Mouse (Mus musculus) erythroblast, embryonic 14.5 days (primary cell): ENCODE data around the gene Zfp839. TPM values are rescaled to one million over a fixed set of nuclear protein-coding genes. Genes with fewer than 3 reads are reported as not detected.

ENCODE experiments used
- H3K27me3 ChIP-seq: 2 replicates; pipeline ENCODE4 v1.6.1; 2012; ENCODE audit warnings: inconsistent platforms; ENCODE audit not compliant: control insufficient read depth
- H3K36me3 ChIP-seq: 2 replicates; pipeline ENCODE4 v1.6.1; 2012; ENCODE audit warnings: mild to moderate bottlenecking, inconsistent platforms; ENCODE audit not compliant: control insufficient read depth
- H3K4me1 ChIP-seq: 2 replicates; pipeline ENCODE4 v1.6.1; 2012; ENCODE audit warnings: inconsistent platforms; ENCODE audit not compliant: control insufficient read depth
- H3K4me3 ChIP-seq: replicated peaks from 2 replicates; pipeline ENCODE3; 2012; ENCODE audit warnings: moderate library complexity, mild to moderate bottlenecking, inconsistent platforms
- H3K9me3 ChIP-seq: 2 replicates; pipeline ENCODE4 v1.6.1; 2012; ENCODE audit warnings: low read length, inconsistent platforms, mixed read lengths; ENCODE audit not compliant: control insufficient read depth
- GATA1 ChIP-seq: IDR thresholded peaks from 2 replicates; pipeline ENCODE4 v1.6.1; 2012; ENCODE audit warnings: low read length, inconsistent platforms, mixed read lengths
- TAL1 ChIP-seq: IDR thresholded peaks from 3 replicates; pipeline ENCODE4 v1.6.1; 2012; ENCODE audit warnings: low read length, inconsistent platforms, mixed read lengths
- polyA plus RNA-seq: library from polyadenylated mRNA; stranded (reverse); fragments of >175 nt; gene quantifications from 2 replicates; pipeline ENCODE4 v1.2.3, GENCODE M21; 2012

Zfp839 gene
- polyA plus RNA-seq, 1 experiment: 0.13 TPM

DNA sequence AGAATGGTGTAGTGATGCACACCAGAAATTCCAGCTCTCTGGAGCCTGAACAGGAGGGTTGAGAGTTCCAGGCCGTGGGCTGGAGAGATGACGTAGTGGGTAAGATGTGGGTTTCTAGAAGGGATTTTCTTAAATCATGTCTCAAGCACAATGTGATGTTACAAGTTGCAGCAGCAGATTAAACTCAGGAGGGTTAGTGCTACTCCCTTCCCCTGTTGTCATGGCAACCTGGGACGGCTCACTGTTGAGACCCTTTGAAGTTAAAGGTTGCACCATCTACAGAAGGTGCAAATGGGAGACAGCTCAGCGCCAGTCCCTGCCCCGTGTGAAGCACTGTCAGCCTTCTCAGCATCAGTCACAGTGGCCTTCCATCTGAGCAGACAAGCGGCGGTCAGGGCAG lies 11.2 kb downstream of the Zfp839 start:
- H3K4me3 ChIP-seq: no peak overlapping the region
- peaks cover 16% of the 10 kb centered on the region for H3K36me3 ChIP-seq

DNA sequence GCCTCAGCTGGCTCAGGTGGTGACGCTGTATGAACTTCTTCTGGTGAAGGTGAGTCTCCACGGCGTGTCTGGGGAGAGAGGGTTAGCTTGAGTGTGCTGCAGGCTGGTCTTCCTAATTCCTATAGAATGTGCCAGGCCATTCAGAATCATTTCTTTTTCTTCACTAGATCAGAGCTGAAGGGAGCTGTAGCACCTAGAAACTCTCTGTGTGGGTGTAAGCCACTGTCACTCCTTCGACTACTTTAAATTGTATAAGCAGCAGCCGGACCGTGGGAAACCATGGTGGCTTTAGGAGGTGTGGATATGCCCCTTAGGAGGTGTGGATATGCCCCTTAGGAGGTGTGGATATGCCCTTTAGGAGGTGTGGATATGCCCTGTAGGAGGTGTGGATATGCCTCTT lies 14.0 kb downstream of the Zfp839 start:
- Histone ChIP-seq H3K4me3 (no peak overlapping the region), H3K9me3 (no peaks in the 10 kb centered on the region), H3K27me3 (no peaks in the 10 kb centered on the region), H3K36me3 (peaks cover 31% of the 10 kb centered on the region), H3K4me1 (peaks cover 19% of the 10 kb centered on the region)
- TF ChIP-seq GATA1 (no peak), TAL1 (no peak)

More for the DNA sequence above, 11.2 kb downstream of the Zfp839 start:
- H3K9me3 ChIP-seq: no peaks in the 10 kb centered on the region
- H3K27me3 ChIP-seq: no peaks in the 10 kb centered on the region
- H3K4me1 ChIP-seq: peaks cover 14% of the 10 kb centered on the region
- TF ChIP-seq TAL1 (no peak), GATA1 (no peak)

DNA sequence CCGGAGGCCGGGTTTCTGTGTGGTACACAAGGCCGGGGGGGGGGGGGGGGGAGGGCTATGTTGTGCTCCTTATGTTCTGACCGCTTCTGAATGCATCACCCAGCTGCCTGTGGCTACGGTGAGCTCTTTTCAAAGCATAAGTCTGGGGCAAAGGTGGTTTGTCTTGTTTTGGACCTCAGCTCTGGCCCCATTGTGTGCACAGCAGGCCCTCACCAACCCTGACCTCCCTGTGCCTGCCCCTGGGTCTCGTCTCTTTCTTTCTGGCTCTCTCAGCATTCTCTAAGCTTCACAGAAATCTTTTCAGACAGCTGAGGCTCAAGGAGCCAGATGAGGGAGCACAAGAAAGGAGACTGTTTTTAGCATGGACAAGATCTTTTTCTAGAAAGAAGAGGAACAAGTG lies 15.5 kb downstream of the Zfp839 start:
- no peaks in the 10 kb centered on the region for H3K9me3 ChIP-seq
- no peak overlapping the region for H3K4me3 ChIP-seq
- peaks cover 39% of the 10 kb centered on the region for H3K36me3 ChIP-seq
- H3K4me1 ChIP-seq: peaks cover 29% of the 10 kb centered on the region
- no peaks in the 10 kb centered on the region for H3K27me3 ChIP-seq
- TF ChIP-seq GATA1 (no peak), TAL1 (no peak)

DNA sequence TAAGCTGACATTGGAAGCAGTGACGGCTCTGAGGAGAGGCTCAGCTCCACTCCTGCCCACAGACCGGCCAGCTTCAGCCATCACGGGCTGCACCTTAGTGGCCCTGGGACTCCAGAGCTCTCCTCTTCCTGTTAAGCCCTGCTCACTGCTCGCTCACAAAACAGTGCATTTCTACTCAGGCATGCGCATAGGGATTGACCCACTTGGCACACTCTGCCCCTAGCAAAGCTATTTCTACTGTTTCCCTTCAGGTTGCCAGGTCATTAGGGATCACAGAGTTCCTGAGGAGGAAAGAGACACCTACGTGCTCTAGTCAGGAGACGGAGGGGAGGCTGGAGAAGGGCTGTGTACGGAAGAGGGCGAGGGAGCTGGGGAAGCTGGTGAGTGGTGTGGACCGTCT lies 15.9 kb downstream of the Zfp839 start:
- TF ChIP-seq GATA1 (no peak), TAL1 (no peak)
- H3K27me3 ChIP-seq: no peaks in the 10 kb centered on the region
- H3K4me3 ChIP-seq: no peak overlapping the region
- peaks cover 31% of the 10 kb centered on the region for H3K4me1 ChIP-seq
- H3K9me3 ChIP-seq: no peaks in the 10 kb centered on the region
- H3K36me3 ChIP-seq: peaks cover 41% of the 10 kb centered on the region

DNA sequence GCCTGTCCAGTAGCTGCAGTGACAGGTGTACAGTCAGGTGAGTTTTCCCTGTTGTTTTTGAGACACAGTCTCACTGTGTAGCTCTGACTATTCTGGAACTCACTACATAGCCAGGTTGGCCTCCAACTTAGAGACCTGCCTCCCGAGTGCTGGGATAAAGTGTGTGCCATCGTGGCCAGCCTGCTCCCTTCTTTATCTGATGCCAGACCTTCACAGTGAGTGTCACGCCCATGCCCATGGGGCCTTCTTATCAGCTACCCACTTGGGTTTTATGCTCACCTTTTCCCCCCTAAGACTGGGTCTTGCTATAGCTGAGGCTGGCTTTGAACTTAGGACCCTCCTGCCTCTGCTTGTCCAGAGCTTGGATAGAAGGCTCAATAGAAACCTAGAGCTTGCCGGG lies 20.1 kb downstream of the Zfp839 start:
- H3K9me3 ChIP-seq: no peaks in the 10 kb centered on the region
- peak; percentile 93 for TF ChIP-seq GATA1
- TF ChIP-seq TAL1: no peak
- peaks cover 73% of the 10 kb centered on the region for H3K36me3 ChIP-seq
- H3K4me1 ChIP-seq: peaks cover 30% of the 10 kb centered on the region
- H3K27me3 ChIP-seq: no peaks in the 10 kb centered on the region
- peak overlapping the region; percentile 31 for H3K4me3 ChIP-seq

DNA sequence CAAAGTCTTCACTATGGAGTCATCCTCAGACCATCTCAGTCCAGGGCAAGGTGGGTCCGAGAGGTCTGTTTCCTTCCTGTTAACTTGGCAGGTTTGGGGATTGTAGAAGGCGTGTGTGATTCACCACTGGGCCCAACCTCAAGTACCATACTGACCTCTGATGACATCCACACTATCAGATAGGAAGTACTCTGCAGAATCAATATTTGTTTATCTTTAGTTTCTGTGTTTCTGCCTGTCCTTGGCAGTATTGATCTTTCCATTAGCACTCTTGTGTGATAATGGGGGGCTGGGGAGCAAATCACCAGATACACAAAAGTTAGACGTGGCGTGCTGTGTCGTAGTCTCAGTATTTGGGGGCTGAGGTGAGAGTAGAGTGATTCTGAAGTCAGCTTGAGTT lies 21.2 kb downstream of the Zfp839 start:
- Histone ChIP-seq H3K27me3 (no peaks in the 10 kb centered on the region), H3K36me3 (peaks cover 80% of the 10 kb centered on the region), H3K4me3 (no peak overlapping the region), H3K4me1 (peaks cover 29% of the 10 kb centered on the region), H3K9me3 (no peaks in the 10 kb centered on the region)
- no peak for TF ChIP-seq TAL1
- no peak for TF ChIP-seq GATA1

DNA sequence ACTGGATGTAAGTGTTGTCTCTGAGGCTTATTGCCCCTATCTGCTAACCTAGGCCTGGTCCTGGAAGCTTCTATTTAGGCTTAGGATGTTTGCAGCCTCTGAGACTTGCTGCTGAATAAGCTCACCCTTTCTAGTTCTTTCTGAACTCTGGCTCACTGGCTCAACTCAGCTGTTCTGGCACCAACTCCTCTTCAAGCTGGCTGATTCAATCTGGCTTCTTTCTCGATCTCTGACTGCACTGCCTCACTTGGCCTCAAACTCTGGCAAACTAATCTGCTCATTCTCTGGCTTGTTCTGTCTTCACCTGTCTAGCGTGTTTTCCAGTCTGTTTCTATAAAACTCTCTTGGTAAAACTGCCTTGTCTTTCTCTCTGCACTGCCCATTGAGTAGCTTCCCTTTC lies 25.3 kb downstream of the Zfp839 start:
- Histone ChIP-seq H3K4me3 (no peak overlapping the region), H3K27me3 (no peaks in the 10 kb centered on the region), H3K36me3 (peaks cover 92% of the 10 kb centered on the region), H3K9me3 (no peaks in the 10 kb centered on the region), H3K4me1 (peaks cover 12% of the 10 kb centered on the region)
- TF ChIP-seq TAL1 (no peak), GATA1 (no peak)

DNA sequence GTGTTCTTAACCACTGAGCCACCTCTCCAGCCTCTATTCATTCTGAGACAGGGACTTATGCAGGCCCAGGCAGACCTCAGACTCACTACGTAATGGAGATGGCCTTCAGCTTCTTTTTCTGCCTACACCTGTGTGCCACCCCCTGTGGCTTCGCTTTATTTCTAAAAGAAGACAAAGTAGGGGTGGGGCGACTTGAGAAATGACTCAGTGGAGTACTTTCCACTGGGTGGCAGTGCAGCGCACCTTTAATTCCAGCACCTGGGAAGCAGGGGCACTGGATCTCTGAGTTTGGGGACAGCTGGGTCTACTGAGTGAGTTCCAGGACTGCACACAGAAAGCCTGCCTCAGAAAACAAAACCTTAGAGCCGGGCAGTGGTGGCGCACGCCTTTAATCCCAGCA lies 32.2 kb downstream of the Zfp839 start:
- H3K4me1 ChIP-seq: peaks cover 21% of the 10 kb centered on the region
- H3K4me3 ChIP-seq: no peak overlapping the region
- no peaks in the 10 kb centered on the region for H3K27me3 ChIP-seq
- no peak for TF ChIP-seq GATA1
- TF ChIP-seq TAL1: no peak
- H3K36me3 ChIP-seq: peaks cover 80% of the 10 kb centered on the region
- no peaks in the 10 kb centered on the region for H3K9me3 ChIP-seq

DNA sequence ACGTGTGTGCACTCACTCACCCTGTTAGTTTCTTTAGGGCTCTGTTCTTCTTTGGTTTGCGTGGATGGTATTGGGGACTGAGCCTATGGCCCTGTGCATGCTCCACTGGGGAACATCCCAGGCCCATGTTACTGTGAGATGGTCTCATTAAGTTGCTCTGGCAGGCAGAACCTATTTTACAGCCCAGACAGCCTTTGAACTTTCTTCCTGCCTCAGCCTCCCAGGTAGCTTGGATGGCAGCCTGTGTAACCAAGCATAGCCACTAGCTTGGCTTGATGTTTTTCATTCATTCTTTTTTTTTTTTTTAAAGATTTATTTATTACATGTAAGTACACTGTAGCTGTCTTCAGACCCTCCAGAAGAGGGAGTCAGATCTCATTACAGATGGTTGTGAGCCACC lies 35.2 kb downstream of the Zfp839 start:
- H3K27me3 ChIP-seq: no peaks in the 10 kb centered on the region
- H3K4me1 ChIP-seq: peaks cover 45% of the 10 kb centered on the region
- no peaks in the 10 kb centered on the region for H3K9me3 ChIP-seq
- TF ChIP-seq GATA1 (no peak), TAL1 (no peak)
- H3K4me3 ChIP-seq: no peak overlapping the region
- H3K36me3 ChIP-seq: peaks cover 58% of the 10 kb centered on the region

DNA sequence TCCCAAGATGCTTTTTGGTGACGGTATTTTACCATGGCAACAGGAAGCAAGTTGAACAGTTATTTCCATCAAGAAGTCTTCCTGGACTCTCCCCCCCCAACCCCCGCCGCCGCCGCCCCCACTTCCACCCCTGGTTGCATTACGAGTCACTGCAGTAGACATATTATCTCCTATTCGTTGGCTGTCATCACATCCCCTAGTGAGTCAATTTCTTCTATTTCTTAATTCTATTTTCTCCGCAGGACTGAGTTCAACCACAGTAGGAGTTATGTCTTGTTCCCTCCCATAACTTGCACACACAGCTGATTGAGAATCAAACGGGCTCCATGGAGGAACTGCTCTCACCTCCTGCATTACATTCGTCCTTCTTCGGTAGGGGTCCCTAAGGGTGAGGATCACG lies 38.1 kb downstream of the Zfp839 start:
- Histone ChIP-seq H3K36me3 (peaks cover 34% of the 10 kb centered on the region), H3K27me3 (no peaks in the 10 kb centered on the region), H3K4me3 (peak overlapping the region; percentile 90), H3K4me1 (peaks cover 71% of the 10 kb centered on the region), H3K9me3 (no peaks in the 10 kb centered on the region)
- no peak for TF ChIP-seq TAL1
- TF ChIP-seq GATA1: no peak
